Mouse (Mus musculus) kidney, embryonic 15.5 days (tissue): ENCODE data around the gene Cyp24a1. TPM values are rescaled to one million over a fixed set of nuclear protein-coding genes. Genes with fewer than 3 reads are reported as not detected.
A peak's percentile ranks its signal among the peaks of the same experiment; 100 is the strongest.

Experiments
- ATAC-seq: fragments of 200-750 bp; cut with Nextera tagmentation; replicated peaks from 2 replicates; pipeline ENCODE4 v1.8.0; 2017; ENCODE audit warnings: moderate TSS enrichment; ENCODE audit not compliant: low FRiP score
- H3K27ac ChIP-seq: fragments of 300-500 bp; sonication (generic); 2 replicates; pipeline ENCODE4 v1.5.1; 2015; ENCODE audit warnings: mild to moderate bottlenecking, inconsistent platforms
- H3K27me3 ChIP-seq: fragments of 300-500 bp; sonication (generic); 2 replicates; pipeline ENCODE4 v1.6.1; 2015; ENCODE audit warnings: inconsistent platforms
- H3K36me3 ChIP-seq: fragments of 300-500 bp; sonication (generic); 2 replicates; pipeline ENCODE4 v1.6.1; 2015; ENCODE audit warnings: inconsistent platforms
- H3K4me1 ChIP-seq: fragments of 300-500 bp; sonication (generic); 2 replicates; pipeline ENCODE4 v1.6.1; 2015; ENCODE audit warnings: inconsistent platforms
- H3K4me2 ChIP-seq: fragments of 300-500 bp; sonication (generic); 2 replicates; pipeline ENCODE4 v1.6.1; 2015; ENCODE audit warnings: moderate library complexity, mild to moderate bottlenecking, inconsistent platforms
- H3K4me3 ChIP-seq: fragments of 300-500 bp; sonication (generic); replicated peaks from 2 replicates; pipeline ENCODE4 v1.5.1; 2015; ENCODE audit warnings: mild to moderate bottlenecking, inconsistent platforms
- H3K9ac ChIP-seq: fragments of 300-500 bp; sonication (generic); 2 replicates; pipeline ENCODE4 v1.6.1; 2015; ENCODE audit warnings: mild to moderate bottlenecking, inconsistent platforms
- H3K9me3 ChIP-seq: fragments of 300-500 bp; sonication (generic); replicated peaks from 2 replicates; pipeline ENCODE4 v1.6.1; 2016; ENCODE audit warnings: inconsistent platforms
- WGBS: fragments of 180-500 bp; shearing (Covaris S2); methylation state at CpG from one replicate; pipeline ENCODE4 v1.1.7; 2015; ENCODE audit warnings: mixed read lengths; 5-methylcytosine and 5-hydroxymethylcytosine counted together
- polyA plus RNA-seq: library from polyadenylated mRNA; unstranded; fragments of >200 nt; fragmentation: Nextera tagmentation; extraction: Ambion mirVana; gene quantifications from 2 replicates; pipeline ENCODE4 v1.2.1, GENCODE M21; 2015

Cyp24a1 gene
- polyA plus RNA-seq, 1 experiment from 2014 or later = 1.8 TPM

- H3K4me1 ChIP-seq = no peaks in the 10 kb centered on the region
- H3K27me3 ChIP-seq = peaks cover 70% of the 10 kb centered on the region
- H3K4me3 ChIP-seq = no peak overlapping the region
- ATAC-seq = no peak
- no peaks in the 10 kb centered on the region for H3K36me3 ChIP-seq
- no peaks in the 10 kb centered on the region for H3K9me3 ChIP-seq
- no peak overlapping the region for H3K27ac ChIP-seq
- H3K9ac ChIP-seq = no peak overlapping the region
- WGBS = 64% methylated on average over 26 of the region's 26 CpGs
- no peak overlapping the region for H3K4me2 ChIP-seq
Observed at GRCm38 (mm10) chr2:170487890-170488502, 8.9 kb downstream of the Cyp24a1 start.

- 87% methylated on average over 7 of the region's 7 CpGs for WGBS
- Histone ChIP-seq H3K4me3 (no peak overlapping the region), H3K36me3 (no peaks in the 10 kb centered on the region), H3K4me2 (no peak overlapping the region), H3K4me1 (no peaks in the 10 kb centered on the region), H3K9me3 (no peaks in the 10 kb centered on the region), H3K27me3 (peaks cover 63% of the 10 kb centered on the region), H3K9ac (no peak overlapping the region), H3K27ac (no peak overlapping the region)
- no peak for ATAC-seq
Observed at GRCm38 (mm10) chr2:170487202-170487601, 9.7 kb downstream of the Cyp24a1 start.

GRCm38 (mm10) chr2:170483914-170484313 is 13.0 kb downstream of the Cyp24a1 start:
- H3K27me3 ChIP-seq = peaks cover 40% of the 10 kb centered on the region
- WGBS = 75% methylated on average over 11 of the region's 11 CpGs
- no peaks in the 10 kb centered on the region for H3K9me3 ChIP-seq
- no peak overlapping the region for H3K4me2 ChIP-seq
- no peaks in the 10 kb centered on the region for H3K4me1 ChIP-seq
- ATAC-seq = no peak
- no peaks in the 10 kb centered on the region for H3K36me3 ChIP-seq
- no peak overlapping the region for H3K9ac ChIP-seq
- H3K27ac ChIP-seq = no peak overlapping the region
- no peak overlapping the region for H3K4me3 ChIP-seq

- no peak overlapping the region for H3K4me2 ChIP-seq
- no peak overlapping the region for H3K4me3 ChIP-seq
- no peaks in the 10 kb centered on the region for H3K9me3 ChIP-seq
- no peak for ATAC-seq
- WGBS = 64% methylated on average over 10 of the region's 10 CpGs
- no peaks in the 10 kb centered on the region for H3K4me1 ChIP-seq
- no peak overlapping the region for H3K9ac ChIP-seq
- H3K27me3 ChIP-seq = peaks cover 30% of the 10 kb centered on the region
- no peaks in the 10 kb centered on the region for H3K36me3 ChIP-seq
- H3K27ac ChIP-seq = no peak overlapping the region
Observed at GRCm38 (mm10) chr2:170482019-170482540, 14.9 kb downstream of the Cyp24a1 start.

GRCm38 (mm10) chr2:170476643-170477042 is 20.3 kb downstream of the Cyp24a1 start:
- no peak for ATAC-seq

GRCm38 (mm10) chr2:170476215-170476614 is 20.7 kb downstream of the Cyp24a1 start:
- H3K4me3 ChIP-seq = no peak overlapping the region
- H3K9me3 ChIP-seq = no peaks in the 10 kb centered on the region
- H3K4me1 ChIP-seq = no peaks in the 10 kb centered on the region
- H3K4me2 ChIP-seq = no peak overlapping the region
- no peak overlapping the region for H3K27ac ChIP-seq
- no peak for ATAC-seq
- H3K27me3 ChIP-seq = peaks cover 3% of the 10 kb centered on the region; the same call in 1 of the 2 replicates
- H3K9ac ChIP-seq = no peak overlapping the region
- H3K36me3 ChIP-seq = no peaks in the 10 kb centered on the region
- WGBS = 87% methylated on average over 11 of the region's 11 CpGs

More at GRCm38 (mm10) chr2:170476643-170477042, 20.3 kb downstream of the Cyp24a1 start:
- no peak overlapping the region for H3K4me3 ChIP-seq
- no peaks in the 10 kb centered on the region for H3K4me1 ChIP-seq
- no peaks in the 10 kb centered on the region for H3K9me3 ChIP-seq
- H3K9ac ChIP-seq = no peak overlapping the region
- H3K27me3 ChIP-seq = peaks cover 4% of the 10 kb centered on the region; the same call in 1 of the 2 replicates
- WGBS = 85% methylated on average over 8 of the region's 8 CpGs
- H3K4me2 ChIP-seq = no peak overlapping the region
- no peak overlapping the region for H3K27ac ChIP-seq
- H3K36me3 ChIP-seq = no peaks in the 10 kb centered on the region

GRCm38 (mm10) chr2:170475164-170475563 is 21.8 kb downstream of the Cyp24a1 start:
- Histone ChIP-seq H3K27ac (0 out of 2 replicates have a peak overlapping the region, but pooled peaks have one; percentile 51), H3K4me2 (no peak overlapping the region), H3K4me3 (no peak overlapping the region), H3K9ac (no peak overlapping the region), H3K9me3 (no peaks in the 10 kb centered on the region), H3K27me3 (no peaks in the 10 kb centered on the region; the same call in 1 of the 2 replicates), H3K4me1 (peaks cover 3% of the 10 kb centered on the region; the same call in 1 of the 2 replicates), H3K36me3 (no peaks in the 10 kb centered on the region)
- ATAC-seq = peak; percentile 64; the same call in 1 of the 2 replicates
- WGBS = 68% methylated on average over 3 of the region's 3 CpGs

- peaks cover 13% of the 10 kb centered on the region for H3K4me1 ChIP-seq
- H3K4me2 ChIP-seq = no peak overlapping the region
- H3K9ac ChIP-seq = no peak overlapping the region
- ATAC-seq = no peak
- no peak overlapping the region for H3K4me3 ChIP-seq
- H3K27ac ChIP-seq = no peak overlapping the region
- no peaks in the 10 kb centered on the region for H3K9me3 ChIP-seq
- 90% methylated on average over 5 of the region's 5 CpGs for WGBS
- no peaks in the 10 kb centered on the region for H3K36me3 ChIP-seq
- peaks cover 1% of the 10 kb centered on the region; the same call in 1 of the 2 replicates for H3K27me3 ChIP-seq
Observed at GRCm38 (mm10) chr2:170474125-170474524, 22.8 kb downstream of the Cyp24a1 start.

GRCm38 (mm10) chr2:170470591-170470990 is 26.4 kb downstream of the Cyp24a1 start:
- no peak overlapping the region for H3K4me3 ChIP-seq
- H3K27me3 ChIP-seq = peaks cover 3% of the 10 kb centered on the region; the same call in 1 of the 2 replicates
- H3K9ac ChIP-seq = no peak overlapping the region
- WGBS = 74% methylated on average over 5 of the region's 5 CpGs
- H3K27ac ChIP-seq = no peak overlapping the region
- H3K9me3 ChIP-seq = no peaks in the 10 kb centered on the region
- H3K4me2 ChIP-seq = no peak overlapping the region
- H3K36me3 ChIP-seq = no peaks in the 10 kb centered on the region
- H3K4me1 ChIP-seq = peaks cover 18% of the 10 kb centered on the region
- ATAC-seq = no peak

- no peaks in the 10 kb centered on the region for H3K9me3 ChIP-seq
- H3K4me1 ChIP-seq = peaks cover 18% of the 10 kb centered on the region
- H3K4me2 ChIP-seq = peak overlapping the region; percentile 24
- 5% methylated on average over 10 of the region's 10 CpGs for WGBS
- peaks cover 3% of the 10 kb centered on the region; the same call in 1 of the 2 replicates for H3K27me3 ChIP-seq
- no peak overlapping the region for H3K9ac ChIP-seq
- peak; percentile 85 for ATAC-seq
- H3K27ac ChIP-seq = 0 out of 2 replicates have a peak overlapping the region, but pooled peaks have one; percentile 29
- H3K36me3 ChIP-seq = no peaks in the 10 kb centered on the region
- no peak overlapping the region for H3K4me3 ChIP-seq
Observed at GRCm38 (mm10) chr2:170469616-170470308, 27.2 kb downstream of the Cyp24a1 start.

- Histone ChIP-seq H3K4me2 (no peak overlapping the region), H3K9me3 (no peaks in the 10 kb centered on the region), H3K4me1 (peaks cover 18% of the 10 kb centered on the region), H3K9ac (no peak overlapping the region), H3K27me3 (peaks cover 3% of the 10 kb centered on the region; the same call in 1 of the 2 replicates), H3K27ac (no peak overlapping the region), H3K36me3 (no peaks in the 10 kb centered on the region), H3K4me3 (no peak overlapping the region)
- no peak for ATAC-seq
Observed at GRCm38 (mm10) chr2:170468009-170468408, 28.9 kb downstream of the Cyp24a1 start.

GRCm38 (mm10) chr2:170464817-170465216 is 32.1 kb downstream of the Cyp24a1 start:
- no peak for ATAC-seq

More at GRCm38 (mm10) chr2:170464817-170465216, 32.1 kb downstream of the Cyp24a1 start:
- Histone ChIP-seq H3K27me3 (peaks cover 23% of the 10 kb centered on the region), H3K4me2 (no peak overlapping the region), H3K27ac (peak overlapping the region; percentile 45; the same call in 1 of the 2 replicates), H3K4me3 (no peak overlapping the region), H3K9me3 (no peaks in the 10 kb centered on the region), H3K36me3 (no peaks in the 10 kb centered on the region), H3K4me1 (peaks cover 14% of the 10 kb centered on the region), H3K9ac (no peak overlapping the region)
- WGBS = 55% methylated on average over 4 of the region's 4 CpGs
